Mouse (Mus musculus) kidney, postnatal 0 days (tissue): ENCODE measurements around the gene Pebp1. TPM values are rescaled to one million over a fixed set of nuclear protein-coding genes. Genes with fewer than 3 reads are reported as not detected.
"Not testable (repeated sequence)": the region's sequence is repeated elsewhere in the genome, so short reads cannot be mapped to it uniquely, and the experiment has no call there.

Experiments
- ATAC-seq: fragments of 200-750 bp; cut with Nextera tagmentation; replicated peaks from 2 replicates; pipeline ENCODE4 v1.8.0; 2017; ENCODE audit warnings: low read depth, moderate number of reproducible peaks, moderate TSS enrichment, moderate library complexity; ENCODE audit not compliant: low FRiP score
- DNase-seq: peaks from one replicate; pipeline ENCODE4 v3.0.0-alpha.2; 2016; ENCODE audit warnings: low spot score
- H3K27ac ChIP-seq: fragments of 300-500 bp; sonication (generic); 2 replicates; pipeline ENCODE4 v1.5.1; 2014; ENCODE audit warnings: mild to moderate bottlenecking
- H3K27me3 ChIP-seq: fragments of 300-500 bp; sonication (generic); 2 replicates; pipeline ENCODE4 v1.6.1; 2014; ENCODE audit warnings: low read length, mixed read lengths; ENCODE audit not compliant: insufficient read depth
- H3K36me3 ChIP-seq: fragments of 300-500 bp; sonication (generic); 2 replicates; pipeline ENCODE4 v1.6.1; 2014; ENCODE audit warnings: low read length, mixed read lengths; ENCODE audit not compliant: insufficient read depth
- H3K4me1 ChIP-seq: fragments of 300-500 bp; sonication (generic); replicated peaks from 2 replicates; pipeline ENCODE4 v1.6.1; 2014; ENCODE audit warnings: antibody characterized with exemption, low read length, mixed read lengths; ENCODE audit not compliant: insufficient read depth
- H3K4me2 ChIP-seq: fragments of 300-500 bp; sonication (generic); 2 replicates; pipeline ENCODE4 v1.6.1; 2014; ENCODE audit warnings: mild to moderate bottlenecking, low read length, moderate library complexity, mixed read lengths
- H3K4me3 ChIP-seq: fragments of 300-500 bp; sonication (generic); replicated peaks from 2 replicates; pipeline ENCODE4 v1.5.1; 2014; ENCODE audit warnings: low read depth, low read length
- H3K9ac ChIP-seq: fragments of 300-500 bp; sonication (generic); 2 replicates; pipeline ENCODE4 v1.6.1; 2014; ENCODE audit warnings: low read depth, low read length
- H3K9me3 ChIP-seq: fragments of 300-500 bp; sonication (generic); replicated peaks from 2 replicates; pipeline ENCODE4 v1.6.1; 2016; ENCODE audit warnings: low read length, inconsistent platforms, mixed read lengths
- CTCF ChIP-seq: IDR thresholded peaks from 2 replicates; pipeline ENCODE4 v1.5.1; 2016; ENCODE audit warnings: antibody characterized with exemption, low read depth, mild to moderate bottlenecking, moderate library complexity
- WGBS: fragments of 180-500 bp; shearing (Covaris S2); extraction: QIAGEN DNeasy Blood & Tissue Kit; methylation state at CpG from one replicate; pipeline ENCODE4 v1.1.7; 2014; 5-methylcytosine and 5-hydroxymethylcytosine counted together
- polyA plus RNA-seq: library from polyadenylated mRNA; unstranded; fragments of >200 nt; fragmentation: Nextera tagmentation; extraction: Ambion mirVana; gene quantifications from 2 replicates; pipeline ENCODE4 v1.2.1, GENCODE M21; 2015

The Pebp1 gene
- polyA plus RNA-seq, 1 experiment from 2014 or later: 625 TPM

- DNase-seq (peak; percentile 93), ATAC-seq (peak; percentile 66)
- Histone ChIP-seq H3K27me3 (no peaks in the 10 kb centered on the region), H3K9ac (no peak overlapping the region), H3K9me3 (no peaks in the 10 kb centered on the region), H3K36me3 (no peaks in the 10 kb centered on the region), H3K27ac (no peak overlapping the region), H3K4me3 (no peak overlapping the region), H3K4me1 (no peaks in the 10 kb centered on the region), H3K4me2 (no peak overlapping the region)
- WGBS: 64% methylated on average over 7 of the region's 7 CpGs
- peak; percentile 83 for TF ChIP-seq CTCF
Measured at GRCm38 (mm10) chr5:117304947-117305346, 17.5 kb upstream of the Pebp1 start.

- no peak for TF ChIP-seq CTCF
- WGBS: 65% methylated on average over 18 of the region's 18 CpGs
- Histone ChIP-seq H3K27me3 (no peaks in the 10 kb centered on the region), H3K4me2 (no peak overlapping the region), H3K4me1 (no peaks in the 10 kb centered on the region), H3K4me3 (no peak overlapping the region), H3K36me3 (no peaks in the 10 kb centered on the region), H3K27ac (no peak overlapping the region), H3K9ac (no peak overlapping the region), H3K9me3 (no peaks in the 10 kb centered on the region)
- DNase-seq (no peak), ATAC-seq (no peak)
Measured at GRCm38 (mm10) chr5:117303691-117304579, 16.5 kb upstream of the Pebp1 start.

DNA sequence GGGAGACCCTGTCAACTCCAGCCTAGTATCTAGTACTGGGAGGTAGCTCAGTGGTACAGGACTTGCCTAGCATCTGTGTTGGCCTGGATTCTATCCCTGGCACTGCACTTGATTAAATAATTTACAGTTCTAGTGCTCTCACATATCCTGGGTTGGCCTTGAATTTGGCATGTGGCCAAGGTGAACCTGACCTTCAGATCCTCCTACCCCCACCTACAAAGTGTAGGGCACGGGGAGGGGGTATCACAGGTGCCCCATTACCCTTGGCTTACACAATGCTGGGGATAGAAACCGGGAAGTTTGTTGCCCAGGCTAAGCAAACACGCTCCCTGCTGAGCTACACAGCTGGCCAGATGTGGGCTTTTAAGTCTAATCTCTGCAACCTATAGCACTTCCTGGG lies 15.5 kb upstream of the Pebp1 start:
- H3K9ac ChIP-seq: no peak overlapping the region
- no peak overlapping the region for H3K4me2 ChIP-seq
- ATAC-seq (no peak), DNase-seq (no peak)
- H3K27ac ChIP-seq: no peak overlapping the region
- no peak overlapping the region for H3K4me3 ChIP-seq
- H3K9me3 ChIP-seq: no peaks in the 10 kb centered on the region
- no peaks in the 10 kb centered on the region for H3K36me3 ChIP-seq
- TF ChIP-seq CTCF: no peak
- no peaks in the 10 kb centered on the region for H3K27me3 ChIP-seq
- H3K4me1 ChIP-seq: no peaks in the 10 kb centered on the region
- 70% methylated on average over 3 of the region's 3 CpGs for WGBS

- Histone ChIP-seq H3K9ac (no peak overlapping the region), H3K4me2 (no peak overlapping the region), H3K27me3 (no peaks in the 10 kb centered on the region), H3K4me1 (no peaks in the 10 kb centered on the region), H3K36me3 (no peaks in the 10 kb centered on the region), H3K9me3 (no peaks in the 10 kb centered on the region), H3K27ac (no peak overlapping the region), H3K4me3 (no peak overlapping the region)
- ATAC-seq (no peak), DNase-seq (no peak)
- 80% methylated on average over 8 of the region's 8 CpGs for WGBS
- TF ChIP-seq CTCF: no peak
Measured at GRCm38 (mm10) chr5:117295011-117295410, 7.6 kb upstream of the Pebp1 start.

GRCm38 (mm10) chr5:117293776-117294175 lies 6.4 kb upstream of the Pebp1 start:
- not testable (repeated sequence) for H3K4me2 ChIP-seq, H3K9ac ChIP-seq, H3K4me3 ChIP-seq, H3K4me1 ChIP-seq, DNase-seq, H3K27me3 ChIP-seq, H3K27ac ChIP-seq, H3K36me3 ChIP-seq, ATAC-seq, H3K9me3 ChIP-seq
- 76% methylated on average over 3 of the region's 3 CpGs for WGBS

- Histone ChIP-seq H3K36me3 (no peaks in the 10 kb centered on the region), H3K4me1 (0 out of 2 replicates have a peak, but pooled peaks cover 7% of the 10 kb centered on the region), H3K9ac (no peak overlapping the region), H3K9me3 (no peaks in the 10 kb centered on the region), H3K27ac (no peak overlapping the region), H3K4me2 (no peak overlapping the region), H3K27me3 (no peaks in the 10 kb centered on the region), H3K4me3 (no peak overlapping the region)
- 37% methylated on average over 6 of the region's 6 CpGs for WGBS
- DNase-seq (peak; percentile 69), ATAC-seq (peak; percentile 74)
- TF ChIP-seq CTCF: no peak
Measured at GRCm38 (mm10) chr5:117292547-117292946, 5.1 kb upstream of the Pebp1 start.
